Mouse (Mus musculus): ENCODE data around the gene 4833420G17Rik.
"Not testable (repeated sequence)": the region's sequence is repeated elsewhere in the genome, so short reads cannot be mapped to it uniquely, and the experiment has no call there.

DNA sequence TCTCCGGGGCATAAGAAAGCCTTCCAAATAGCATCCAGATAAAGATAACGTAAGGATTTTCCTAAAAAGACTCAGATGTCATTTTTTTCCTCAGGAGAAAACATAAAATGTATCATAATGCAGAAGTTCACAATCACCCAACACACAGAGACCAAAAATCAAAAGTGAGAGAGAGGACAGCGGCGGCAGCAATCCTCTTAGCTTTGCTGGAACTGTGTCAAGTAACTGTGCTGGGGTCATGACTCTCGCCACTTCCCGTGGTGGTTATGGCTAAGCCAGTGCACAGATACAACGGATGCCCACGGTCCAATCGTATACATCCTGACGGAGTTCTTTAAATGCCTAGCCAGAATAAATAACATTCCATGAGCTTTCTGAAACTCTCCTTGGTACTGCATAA, 29.5 kb downstream of the 4833420G17Rik start:
- TF ChIP-seq CTCF (IDR thresholded peaks at IDR 0.05; ENCODE audit: low read depth, low read length); POLR2A (IDR thresholded peaks at IDR 0.05; ENCODE audit: extremely low read depth, insufficient read depth, low read length): not testable (repeated sequence)

Measured in liver, adult 2 months (tissue).